Mouse (Mus musculus) midbrain, embryonic 15.5 days (tissue): ENCODE measurements around the gene Spns3. TPM values are rescaled to one million over a fixed set of nuclear protein-coding genes. Genes with fewer than 3 reads are reported as not detected.
"Not testable (repeated sequence)": the region's sequence is repeated elsewhere in the genome, so short reads cannot be mapped to it uniquely, and the experiment has no call there.

Experiments
- ATAC-seq: fragments of 200-750 bp; cut with Nextera tagmentation; replicated peaks from 2 replicates; pipeline ENCODE4 v1.8.0; 2017; ENCODE audit warnings: moderate TSS enrichment
- H3K27ac ChIP-seq: fragments of 300-500 bp; sonication (generic); 2 replicates; pipeline ENCODE4 v1.5.1; 2015; ENCODE audit warnings: mild to moderate bottlenecking, inconsistent platforms
- H3K27me3 ChIP-seq: fragments of 300-500 bp; sonication (generic); replicated peaks from 2 replicates; pipeline ENCODE4 v1.6.1; 2015; ENCODE audit warnings: inconsistent platforms
- H3K36me3 ChIP-seq: fragments of 300-500 bp; sonication (generic); replicated peaks from 2 replicates; pipeline ENCODE4 v1.6.1; 2015; ENCODE audit warnings: inconsistent platforms
- H3K4me1 ChIP-seq: fragments of 300-500 bp; sonication (generic); 2 replicates; pipeline ENCODE4 v1.6.1; 2015; ENCODE audit warnings: inconsistent platforms
- H3K4me2 ChIP-seq: fragments of 300-500 bp; sonication (generic); 2 replicates; pipeline ENCODE4 v1.6.1; 2015; ENCODE audit warnings: inconsistent platforms, mild to moderate bottlenecking, moderate library complexity
- H3K4me3 ChIP-seq: fragments of 300-500 bp; sonication (generic); 2 replicates; pipeline ENCODE4 v1.5.1; 2015; ENCODE audit warnings: mild to moderate bottlenecking, inconsistent platforms
- H3K9ac ChIP-seq: fragments of 300-500 bp; sonication (generic); 2 replicates; pipeline ENCODE4 v1.6.1; 2015; ENCODE audit warnings: mild to moderate bottlenecking, inconsistent platforms
- H3K9me3 ChIP-seq: fragments of 300-500 bp; sonication (generic); 2 replicates; pipeline ENCODE4 v1.6.1; 2016; ENCODE audit warnings: inconsistent platforms
- WGBS: fragments of 180-500 bp; shearing (Covaris S2); methylation state at CpG from one replicate; pipeline ENCODE4 v1.1.7; 2015; ENCODE audit warnings: mixed read lengths; 5-methylcytosine and 5-hydroxymethylcytosine counted together
- polyA plus RNA-seq: library from polyadenylated mRNA; unstranded; fragments of >200 nt; fragmentation: Nextera tagmentation; extraction: Ambion mirVana; gene quantifications from 2 replicates; pipeline ENCODE4 v1.2.1, GENCODE M21; 2015

Gene Spns3
- polyA plus RNA-seq, 1 experiment from 2014 or later: not detected

DNA sequence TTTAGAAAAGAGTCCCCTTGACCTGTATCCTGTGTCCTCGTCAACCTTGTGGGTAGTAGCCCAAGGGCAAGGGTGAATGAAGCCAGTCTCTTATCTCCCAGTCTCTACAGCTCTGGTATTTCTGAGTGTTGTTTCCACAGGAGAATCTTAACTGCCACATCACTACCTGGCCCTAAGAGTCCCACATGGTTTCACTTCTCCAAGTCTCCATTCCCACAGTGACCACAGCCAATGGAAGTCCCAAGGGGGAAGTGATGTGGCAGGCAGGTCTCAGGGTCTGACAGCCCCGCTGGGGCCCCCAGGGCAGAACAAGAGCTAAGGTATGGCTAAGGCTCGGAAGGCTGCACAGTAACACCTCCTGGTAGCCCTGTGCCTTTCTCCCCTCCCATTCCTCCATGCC lies 3.1 kb downstream of the Spns3 start:
- H3K27ac ChIP-seq: no peak overlapping the region
- H3K27me3 ChIP-seq: no peaks in the 10 kb centered on the region
- H3K9ac ChIP-seq: no peak overlapping the region
- H3K36me3 ChIP-seq: no peaks in the 10 kb centered on the region
- no peaks in the 10 kb centered on the region for H3K4me1 ChIP-seq
- H3K4me3 ChIP-seq: no peak overlapping the region
- ATAC-seq: no peak
- H3K9me3 ChIP-seq: no peaks in the 10 kb centered on the region
- 68% methylated on average over 3 of the region's 3 CpGs for WGBS
- no peak overlapping the region for H3K4me2 ChIP-seq

DNA sequence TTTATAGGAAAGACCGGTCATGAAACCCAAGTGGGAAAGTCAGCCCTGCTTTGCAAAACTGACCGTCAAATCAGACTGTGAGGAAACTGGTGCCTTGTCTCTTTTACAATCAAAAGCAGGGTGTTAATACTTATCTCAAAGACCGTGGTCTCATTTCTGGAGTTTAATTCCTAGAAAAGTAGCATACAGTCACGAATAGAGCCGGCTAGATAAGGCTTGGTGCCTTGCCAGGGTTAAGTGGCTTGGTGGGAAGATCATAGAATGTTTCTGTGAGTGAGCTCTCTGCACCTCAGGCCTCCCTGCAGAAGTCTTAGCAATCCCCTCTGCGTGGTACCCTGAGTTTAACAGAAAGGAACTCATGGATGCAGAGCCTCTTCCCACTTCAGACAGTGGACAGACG lies 5.6 kb downstream of the Spns3 start:
- Histone ChIP-seq H3K27ac (no peak overlapping the region), H3K9ac (no peak overlapping the region), H3K4me2 (no peak overlapping the region), H3K4me1 (no peaks in the 10 kb centered on the region), H3K9me3 (no peaks in the 10 kb centered on the region), H3K4me3 (no peak overlapping the region), H3K36me3 (no peaks in the 10 kb centered on the region), H3K27me3 (no peaks in the 10 kb centered on the region)
- WGBS: 76% methylated on average over 7 of the region's 7 CpGs
- ATAC-seq: no peak

DNA sequence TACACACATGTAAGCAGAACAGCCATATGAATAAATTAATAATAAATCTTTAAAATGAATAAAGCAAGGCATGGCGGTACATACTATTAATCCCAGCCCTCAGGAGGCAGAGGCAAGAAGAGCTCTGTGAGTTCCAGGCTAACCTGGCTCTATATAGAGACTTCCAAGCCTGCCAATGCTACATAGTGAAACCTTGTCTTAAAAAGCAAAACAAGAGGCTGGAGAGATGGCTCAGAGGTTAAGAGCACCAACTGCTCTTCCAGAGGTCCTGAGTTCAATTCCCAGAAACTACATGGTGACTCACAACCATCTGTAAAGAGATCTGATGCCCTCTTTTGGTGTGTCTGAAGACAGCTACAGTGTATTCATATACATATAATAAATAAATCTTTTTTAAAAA lies 6.6 kb downstream of the Spns3 start:
- not testable (repeated sequence) for H3K36me3 ChIP-seq, H3K4me2 ChIP-seq, H3K4me1 ChIP-seq, H3K9ac ChIP-seq, H3K9me3 ChIP-seq, H3K4me3 ChIP-seq, ATAC-seq, H3K27ac ChIP-seq, H3K27me3 ChIP-seq
- WGBS: 91% methylated on average over 1 of the region's 1 CpGs

DNA sequence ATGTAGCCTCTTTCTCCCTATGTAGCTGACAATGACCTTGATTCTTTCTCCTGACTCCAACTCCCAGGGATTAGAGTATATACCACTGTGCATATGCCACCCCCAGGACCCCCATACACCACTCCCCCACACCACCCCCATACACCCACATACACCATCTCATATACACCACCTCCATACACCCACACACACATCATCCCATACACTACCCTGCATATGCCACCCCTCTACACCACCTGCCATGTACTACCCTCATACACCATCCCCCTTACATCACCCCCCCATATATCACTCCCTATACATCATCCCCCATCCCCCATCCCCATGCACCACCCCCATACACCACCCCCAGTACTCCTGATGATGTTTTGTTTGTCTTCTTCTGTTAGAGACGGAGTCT lies 7.7 kb downstream of the Spns3 start:
- Histone ChIP-seq H3K9ac (no peak overlapping the region), H3K9me3 (no peaks in the 10 kb centered on the region), H3K4me2 (no peak overlapping the region), H3K36me3 (no peaks in the 10 kb centered on the region), H3K27me3 (no peaks in the 10 kb centered on the region), H3K4me3 (no peak overlapping the region), H3K4me1 (no peaks in the 10 kb centered on the region), H3K27ac (no peak overlapping the region)
- 89% methylated on average over 1 of the region's 1 CpGs for WGBS
- no peak for ATAC-seq

DNA sequence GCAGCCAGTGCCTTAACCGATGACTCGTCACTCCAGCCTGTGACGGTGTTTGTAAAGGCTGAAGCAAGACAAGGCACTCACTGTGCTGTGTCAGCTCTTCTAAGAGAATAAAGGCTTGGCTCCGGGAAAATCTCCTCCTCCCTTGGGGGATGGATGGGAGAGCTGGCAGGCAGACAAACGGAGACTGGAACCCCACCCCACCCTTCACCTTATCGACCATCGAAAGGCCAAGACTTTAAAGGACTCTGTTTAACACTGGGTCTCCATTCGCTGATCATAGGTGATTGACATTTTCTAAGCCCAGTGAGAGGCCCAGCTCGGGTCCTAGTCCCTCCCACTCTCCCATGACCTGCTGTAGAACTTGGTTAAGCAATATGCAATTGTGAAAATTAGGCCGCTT lies 8.4 kb downstream of the Spns3 start:
- 68% methylated on average over 10 of the region's 10 CpGs for WGBS
- H3K9me3 ChIP-seq: no peaks in the 10 kb centered on the region
- H3K36me3 ChIP-seq: no peaks in the 10 kb centered on the region
- H3K27me3 ChIP-seq: no peaks in the 10 kb centered on the region
- no peak for ATAC-seq
- no peak overlapping the region for H3K27ac ChIP-seq
- H3K4me3 ChIP-seq: no peak overlapping the region
- H3K4me2 ChIP-seq: no peak overlapping the region
- no peaks in the 10 kb centered on the region for H3K4me1 ChIP-seq
- H3K9ac ChIP-seq: no peak overlapping the region

DNA sequence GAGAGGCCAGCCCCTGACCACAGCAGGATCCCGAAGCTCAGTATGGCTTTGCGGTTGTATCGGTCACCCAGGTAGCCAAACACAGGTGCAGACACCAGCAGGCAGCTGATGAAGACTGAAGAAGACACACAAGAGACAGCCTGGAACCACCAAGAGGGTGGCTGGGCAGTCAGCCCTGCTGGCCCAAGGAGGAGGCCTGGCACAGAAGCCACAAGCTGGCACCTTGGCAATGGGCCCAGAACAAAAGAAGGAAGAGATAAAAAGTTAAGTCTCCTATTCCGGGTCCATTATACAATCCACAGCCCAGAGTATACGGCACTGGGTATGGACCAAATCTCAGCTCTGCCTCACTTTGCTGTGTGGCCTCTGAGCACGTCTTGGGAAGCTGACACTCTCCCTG lies 9.9 kb downstream of the Spns3 start:
- no peak for ATAC-seq
- no peaks in the 10 kb centered on the region for H3K9me3 ChIP-seq
- no peaks in the 10 kb centered on the region for H3K4me1 ChIP-seq
- H3K27me3 ChIP-seq: no peaks in the 10 kb centered on the region
- WGBS: 80% methylated on average over 6 of the region's 6 CpGs
- no peak overlapping the region for H3K4me3 ChIP-seq
- no peaks in the 10 kb centered on the region for H3K36me3 ChIP-seq
- no peak overlapping the region for H3K9ac ChIP-seq
- H3K4me2 ChIP-seq: no peak overlapping the region
- H3K27ac ChIP-seq: no peak overlapping the region

DNA sequence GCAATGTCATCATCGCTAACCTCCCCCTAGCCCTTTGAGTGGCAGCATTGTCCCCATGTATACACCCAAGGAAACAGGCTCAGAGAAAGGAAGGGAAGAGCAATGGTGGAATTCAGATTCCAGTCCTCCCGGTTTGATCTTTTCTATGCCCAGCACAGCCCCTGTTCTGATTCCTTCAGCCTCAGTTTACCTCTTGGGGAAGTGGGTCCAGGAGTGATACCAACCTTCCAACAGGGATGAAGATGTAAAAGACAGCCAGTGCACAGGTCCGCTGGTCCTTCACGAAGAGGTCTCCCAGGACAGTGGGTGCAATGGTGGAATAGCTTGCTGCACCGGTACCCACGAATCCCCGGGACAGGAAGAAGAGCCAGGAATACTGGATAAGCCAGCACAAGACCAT lies 11.5 kb downstream of the Spns3 start:
- Histone ChIP-seq H3K27me3 (no peaks in the 10 kb centered on the region), H3K27ac (no peak overlapping the region), H3K4me3 (no peak overlapping the region), H3K4me1 (no peaks in the 10 kb centered on the region), H3K9me3 (no peaks in the 10 kb centered on the region), H3K9ac (no peak overlapping the region), H3K36me3 (no peaks in the 10 kb centered on the region), H3K4me2 (no peak overlapping the region)
- WGBS: 93% methylated on average over 7 of the region's 7 CpGs
- ATAC-seq: no peak

DNA sequence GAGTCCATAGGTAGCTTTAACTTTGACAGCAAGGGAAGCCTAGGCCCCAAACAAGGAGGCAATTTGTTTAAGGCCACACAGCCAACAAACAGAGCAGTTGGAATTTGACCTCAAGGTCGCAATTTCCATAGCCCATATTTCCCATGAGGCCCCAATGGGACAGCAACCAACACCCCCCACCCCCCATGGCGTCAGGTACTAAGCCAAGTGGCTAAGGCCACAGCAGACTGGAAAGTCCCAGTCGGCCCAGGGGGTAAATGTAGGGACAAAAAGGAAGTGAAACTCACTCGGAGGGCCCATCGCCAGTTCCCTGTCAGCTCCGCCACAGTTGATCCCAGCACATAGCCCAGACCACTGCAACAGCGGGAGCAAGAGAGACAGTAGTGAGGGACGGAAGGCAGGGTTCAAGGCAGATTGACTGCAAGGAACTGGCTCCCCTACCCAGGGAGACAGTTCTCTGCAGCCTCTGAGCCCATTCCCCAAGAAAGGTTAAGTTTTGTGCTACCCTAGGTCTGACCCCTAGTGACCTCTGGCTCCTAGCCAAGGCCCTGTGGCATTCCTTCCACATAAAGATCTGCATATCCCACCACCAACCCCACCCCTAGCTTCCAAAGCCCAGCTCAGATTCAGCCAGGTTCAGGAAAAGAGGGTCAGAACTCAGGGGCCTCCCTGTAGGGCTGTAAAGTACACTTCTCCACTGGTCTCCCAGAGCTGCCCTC lies 12.1 kb downstream of the Spns3 start:
- Histone ChIP-seq H3K4me1 (no peaks in the 10 kb centered on the region), H3K36me3 (no peaks in the 10 kb centered on the region), H3K4me3 (no peak overlapping the region), H3K27ac (no peak overlapping the region), H3K4me2 (no peak overlapping the region), H3K9ac (no peak overlapping the region), H3K27me3 (no peaks in the 10 kb centered on the region), H3K9me3 (no peaks in the 10 kb centered on the region)
- no peak for ATAC-seq
- 68% methylated on average over 8 of the region's 8 CpGs for WGBS

DNA sequence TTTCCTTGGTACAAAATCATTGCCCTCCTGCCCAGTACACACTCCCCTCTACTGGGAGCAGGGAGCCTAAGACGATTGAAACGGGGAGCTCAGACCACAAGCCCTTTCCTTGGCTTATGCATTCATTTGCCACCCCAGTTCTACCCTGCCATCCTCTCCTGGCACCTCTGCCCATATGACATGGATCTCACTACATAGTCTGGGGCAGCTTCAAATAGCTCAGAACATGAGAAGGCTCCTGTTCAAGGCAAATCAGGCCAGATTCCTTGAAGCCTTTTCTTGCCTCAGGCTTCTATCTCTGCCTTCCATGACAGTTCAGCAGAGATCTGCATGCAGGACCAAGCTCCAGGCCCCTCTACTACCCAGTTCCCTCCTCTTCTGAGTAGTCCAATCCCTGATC lies 12.8 kb downstream of the Spns3 start:
- H3K27me3 ChIP-seq: no peaks in the 10 kb centered on the region
- H3K4me2 ChIP-seq: no peak overlapping the region
- no peaks in the 10 kb centered on the region for H3K4me1 ChIP-seq
- H3K36me3 ChIP-seq: no peaks in the 10 kb centered on the region
- no peak overlapping the region for H3K4me3 ChIP-seq
- no peak overlapping the region for H3K27ac ChIP-seq
- H3K9ac ChIP-seq: no peak overlapping the region
- 88% methylated on average over 2 of the region's 2 CpGs for WGBS
- no peaks in the 10 kb centered on the region for H3K9me3 ChIP-seq
- ATAC-seq: no peak

DNA sequence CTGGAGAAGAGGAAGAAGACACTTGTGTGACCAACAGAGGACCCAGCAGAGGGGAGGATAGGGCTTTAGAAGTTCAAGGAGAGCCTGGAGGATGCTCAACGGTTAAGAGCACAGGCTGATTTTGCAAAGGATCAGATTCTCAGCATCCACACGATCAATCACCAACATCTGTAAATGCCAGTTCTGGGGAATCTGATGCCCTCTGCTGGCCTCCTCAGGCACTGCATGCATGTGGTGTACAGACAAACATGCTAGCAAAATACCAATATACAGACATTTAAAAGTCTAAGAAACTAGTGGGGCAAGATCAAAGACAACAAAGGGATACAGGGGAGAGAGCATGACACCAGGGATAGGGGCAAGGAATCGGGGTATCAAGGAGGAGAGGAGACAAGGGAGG lies 14.8 kb downstream of the Spns3 start:
- Histone ChIP-seq H3K9ac (no peak overlapping the region), H3K36me3 (no peaks in the 10 kb centered on the region), H3K27me3 (no peaks in the 10 kb centered on the region), H3K4me2 (no peak overlapping the region), H3K27ac (no peak overlapping the region), H3K9me3 (no peaks in the 10 kb centered on the region), H3K4me1 (no peaks in the 10 kb centered on the region), H3K4me3 (no peak overlapping the region)
- no peak for ATAC-seq
- 89% methylated on average over 3 of the region's 3 CpGs for WGBS

DNA sequence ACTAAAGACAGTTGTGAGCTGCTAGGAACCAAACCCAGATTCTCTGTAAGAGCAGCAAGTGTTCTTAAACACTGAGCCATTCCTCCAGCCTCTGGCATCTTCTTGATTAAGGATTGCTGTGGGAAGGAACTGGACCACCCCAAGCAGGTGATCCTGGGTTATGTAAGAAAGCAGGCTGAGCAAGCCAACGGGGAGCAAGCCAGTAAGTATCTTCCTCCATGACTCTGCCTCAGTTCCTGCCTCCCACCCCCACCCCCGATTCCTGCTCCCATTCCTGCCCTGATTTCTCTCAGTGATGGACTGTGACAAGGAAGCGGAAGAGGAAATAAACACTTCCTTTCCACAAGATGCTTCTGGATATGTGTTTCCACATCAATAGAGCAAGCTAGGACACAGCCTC lies 17.4 kb downstream of the Spns3 start:
- Histone ChIP-seq H3K9ac (no peak overlapping the region), H3K4me1 (no peaks in the 10 kb centered on the region), H3K4me3 (no peak overlapping the region), H3K9me3 (no peaks in the 10 kb centered on the region), H3K27me3 (no peaks in the 10 kb centered on the region), H3K36me3 (no peaks in the 10 kb centered on the region), H3K27ac (no peak overlapping the region), H3K4me2 (no peak overlapping the region)
- no peak for ATAC-seq
- WGBS: 87% methylated on average over 3 of the region's 3 CpGs

DNA sequence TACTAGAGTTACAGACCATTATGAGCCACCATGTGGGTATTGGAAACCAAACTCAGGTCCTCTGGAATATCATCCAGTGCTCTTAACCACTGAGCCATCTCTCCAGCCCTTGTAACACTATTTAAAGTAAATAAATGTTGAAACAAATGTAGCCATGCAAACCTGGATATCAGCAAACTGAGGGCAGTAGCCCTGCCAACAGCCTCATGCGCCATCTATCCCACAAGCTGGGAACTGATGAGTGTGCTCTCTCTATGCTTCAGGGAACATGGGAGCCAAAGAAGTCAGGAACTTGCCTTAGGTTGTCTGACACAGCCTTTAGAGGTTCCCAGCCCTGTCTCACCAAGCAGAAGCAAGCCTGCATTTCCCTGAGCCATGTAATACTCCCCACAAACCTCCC lies 18.7 kb downstream of the Spns3 start:
- Histone ChIP-seq H3K27ac (no peak overlapping the region), H3K9me3 (no peaks in the 10 kb centered on the region), H3K4me3 (no peak overlapping the region), H3K27me3 (no peaks in the 10 kb centered on the region), H3K4me2 (no peak overlapping the region), H3K4me1 (no peaks in the 10 kb centered on the region), H3K36me3 (no peaks in the 10 kb centered on the region), H3K9ac (no peak overlapping the region)
- 74% methylated on average over 1 of the region's 1 CpGs for WGBS
- no peak for ATAC-seq

DNA sequence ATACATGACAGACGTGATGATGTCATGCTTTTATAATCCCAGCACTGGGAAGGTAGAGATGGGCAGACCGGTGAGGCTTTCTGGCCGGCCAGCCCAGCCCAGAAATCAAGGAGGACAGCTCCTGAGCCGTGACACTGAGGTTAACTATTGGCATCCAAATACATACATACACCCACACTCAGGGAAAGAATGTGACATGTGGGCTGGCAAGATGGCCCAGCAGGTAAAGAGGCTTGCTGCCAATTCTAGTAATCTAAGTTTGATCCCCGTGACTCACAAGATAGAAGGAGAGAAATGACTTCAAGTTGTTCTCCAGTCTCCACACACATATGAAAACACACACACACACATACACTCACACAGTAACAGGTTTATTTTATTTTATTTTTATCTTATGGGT lies 19.2 kb downstream of the Spns3 start:
- no peak for ATAC-seq
- Histone ChIP-seq H3K9me3 (no peaks in the 10 kb centered on the region), H3K4me1 (no peaks in the 10 kb centered on the region), H3K4me2 (no peak overlapping the region), H3K36me3 (no peaks in the 10 kb centered on the region), H3K27ac (no peak overlapping the region), H3K9ac (no peak overlapping the region), H3K27me3 (no peaks in the 10 kb centered on the region), H3K4me3 (no peak overlapping the region)
- 80% methylated on average over 5 of the region's 5 CpGs for WGBS
